Mouse (Mus musculus) lung, postnatal 0 days (tissue): Measurements from ENCODE around the gene Sec62.

ENCODE experiments used
- CTCF ChIP-seq: IDR thresholded peaks from 2 replicates; pipeline ENCODE4 v1.5.1; 2016; ENCODE audit warnings: antibody characterized with exemption, mild to moderate bottlenecking
- EP300 ChIP-seq: IDR thresholded peaks from 2 replicates; pipeline ENCODE4 v1.6.1; 2016; ENCODE audit warnings: antibody characterized with exemption, mild to moderate bottlenecking, control low read depth

DNA sequence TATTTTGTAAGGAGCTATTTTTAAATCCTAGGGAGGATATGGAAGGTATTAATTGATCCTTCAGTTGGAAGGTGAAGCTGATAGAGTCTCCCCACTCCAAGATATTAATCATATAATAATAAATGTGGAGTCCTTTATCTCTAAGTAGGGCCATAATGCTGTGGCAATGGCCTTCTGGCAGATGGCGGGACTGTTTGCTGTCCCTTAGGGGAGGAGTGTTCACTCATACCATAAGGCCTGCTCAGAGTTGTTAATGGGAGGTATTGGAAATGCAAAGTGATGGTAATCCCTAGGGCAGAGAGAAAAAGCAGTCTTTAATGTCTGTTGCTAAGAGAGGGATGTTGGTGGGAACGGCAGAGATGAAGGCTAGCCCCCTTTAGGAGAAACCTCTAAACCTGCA, 53.1 kb downstream of the Sec62 start:
- TF ChIP-seq CTCF = no peak
- TF ChIP-seq EP300 = no peak
